Mouse (Mus musculus) bone marrow, adult 2 months (tissue): ENCODE measurements around the gene Ntmt1. TPM values are rescaled to one million over a fixed set of nuclear protein-coding genes. Genes with fewer than 3 reads are reported as not detected.

ENCODE experiments used
- H3K27ac ChIP-seq: fragments of 200-500 bp; 2 replicates; pipeline ENCODE4 v1.5.1; 2012; ENCODE audit warnings: low read depth, mild to moderate bottlenecking, control low read depth, inconsistent platforms, low read length; ENCODE audit not compliant: control insufficient read depth, poor library complexity, insufficient read depth
- H3K4me1 ChIP-seq: fragments of 200-500 bp; 2 replicates; pipeline ENCODE4 v1.6.1; 2011; ENCODE audit warnings: low read length; ENCODE audit not compliant: control insufficient read depth, insufficient read depth
- H3K4me3 ChIP-seq: fragments of 200-500 bp; replicated peaks from 2 replicates; pipeline ENCODE3; 2011; ENCODE audit warnings: mild to moderate bottlenecking, low read depth, low read length, control low read depth; ENCODE audit not compliant: control insufficient read depth
- CTCF ChIP-seq: fragments of 200-500 bp; IDR thresholded peaks from 2 replicates; pipeline ENCODE4 v1.5.1; 2011; ENCODE audit warnings: low read length, control low read depth; ENCODE audit not compliant: control insufficient read depth, insufficient read depth
- POLR2A ChIP-seq: fragments of 200-500 bp; IDR thresholded peaks from 2 replicates; pipeline ENCODE4 v1.6.1; 2011; ENCODE audit warnings: low read depth, mild to moderate bottlenecking, control low read depth, low read length, borderline replicate concordance; ENCODE audit not compliant: control insufficient read depth
- WGBS: fragments of 180-500 bp; shearing (Covaris S2); methylation state at CpG from one replicate; pipeline ENCODE4 v1.1.7; 2018; 5-methylcytosine and 5-hydroxymethylcytosine counted together
- polyA plus RNA-seq: library from polyadenylated mRNA; stranded (reverse); fragments of >200 nt; gene quantifications from 2 replicates; pipeline ENCODE4 v1.2.4, GENCODE M21; 2011; ENCODE audit warnings: low replicate concordance; ENCODE audit not compliant: missing spikeins, insufficient read depth, insufficient read length

Gene Ntmt1
- 10.2 and 11.0 TPM in 2 replicates for polyA plus RNA-seq

- under 1% methylated on average over 44 of the region's 44 CpGs for WGBS
- peak within 1 kb of the TSS; percentile 80 for H3K4me3 ChIP-seq
- TF ChIP-seq CTCF: 0 out of 2 replicates have a peak, but pooled peaks have one; percentile 12
- TF ChIP-seq POLR2A: peak; percentile 92; the same call in 1 of the 2 replicates
- H3K27ac ChIP-seq: peak within 1 kb of the TSS; percentile 28; the same call in 1 of the 2 replicates
- H3K4me1 ChIP-seq: peaks cover 4% of the 10 kb centered on the region
Measured at GRCm38 (mm10) chr2:30807648-30808295, at the start of gene Ntmt1. Ntmt1 (plus strand) TSS chr2:30807826.

GRCm38 (mm10) chr2:30758341-30759087, 49.1 kb upstream of the Ntmt1 start:
- WGBS: 48% methylated on average over 17 of the region's 17 CpGs
- Histone ChIP-seq H3K27ac (no peak overlapping the region), H3K4me1 (no peaks in the 10 kb centered on the region), H3K4me3 (no peak overlapping the region)
- TF ChIP-seq CTCF (no peak), POLR2A (no peak)

- no peak for TF ChIP-seq POLR2A
- no peak for TF ChIP-seq CTCF
- Histone ChIP-seq H3K27ac (no peak overlapping the region), H3K4me1 (no peaks in the 10 kb centered on the region), H3K4me3 (no peak overlapping the region)
- WGBS: 74% methylated on average over 4 of the region's 4 CpGs
Measured at GRCm38 (mm10) chr2:30759088-30759374, 48.6 kb upstream of the Ntmt1 start.

- no peak for TF ChIP-seq POLR2A
- TF ChIP-seq CTCF: no peak
- Histone ChIP-seq H3K27ac (no peak overlapping the region), H3K4me3 (no peak overlapping the region), H3K4me1 (no peaks in the 10 kb centered on the region)
- WGBS: 86% methylated on average over 4 of the region's 4 CpGs
Measured at GRCm38 (mm10) chr2:30759442-30759841, 48.2 kb upstream of the Ntmt1 start.

GRCm38 (mm10) chr2:30759858-30760547, 47.6 kb upstream of the Ntmt1 start:
- TF ChIP-seq CTCF (no peak), POLR2A (no peak)
- Histone ChIP-seq H3K4me3 (no peak overlapping the region), H3K27ac (no peak overlapping the region), H3K4me1 (no peaks in the 10 kb centered on the region)
- 80% methylated on average over 10 of the region's 10 CpGs for WGBS

- no peaks in the 10 kb centered on the region for H3K4me1 ChIP-seq
- no peak for TF ChIP-seq CTCF
- no peak for TF ChIP-seq POLR2A
- H3K27ac ChIP-seq: no peak overlapping the region
- no peak overlapping the region for H3K4me3 ChIP-seq
- 80% methylated on average over 6 of the region's 6 CpGs for WGBS
Measured at GRCm38 (mm10) chr2:30760706-30761105, 46.9 kb upstream of the Ntmt1 start.

GRCm38 (mm10) chr2:30766446-30766845, 41.2 kb upstream of the Ntmt1 start:
- H3K4me1 ChIP-seq: no peaks in the 10 kb centered on the region; the same call in 1 of the 2 replicates
- no peak overlapping the region for H3K27ac ChIP-seq
- no peak overlapping the region for H3K4me3 ChIP-seq
- WGBS: 78% methylated on average over 5 of the region's 5 CpGs
- TF ChIP-seq CTCF (no peak), POLR2A (no peak)

GRCm38 (mm10) chr2:30767626-30768240, 39.9 kb upstream of the Ntmt1 start:
- 83% methylated on average over 7 of the region's 7 CpGs for WGBS
- no peaks in the 10 kb centered on the region; the same call in 1 of the 2 replicates for H3K4me1 ChIP-seq

More at GRCm38 (mm10) chr2:30767626-30768240, 39.9 kb upstream of the Ntmt1 start:
- H3K27ac ChIP-seq: no peak overlapping the region
- H3K4me3 ChIP-seq: no peak overlapping the region
- no peak for TF ChIP-seq POLR2A
- TF ChIP-seq CTCF: no peak
